Mouse (Mus musculus): Measurements from ENCODE around the gene Wdr46.

The Wdr46 gene

DNA sequence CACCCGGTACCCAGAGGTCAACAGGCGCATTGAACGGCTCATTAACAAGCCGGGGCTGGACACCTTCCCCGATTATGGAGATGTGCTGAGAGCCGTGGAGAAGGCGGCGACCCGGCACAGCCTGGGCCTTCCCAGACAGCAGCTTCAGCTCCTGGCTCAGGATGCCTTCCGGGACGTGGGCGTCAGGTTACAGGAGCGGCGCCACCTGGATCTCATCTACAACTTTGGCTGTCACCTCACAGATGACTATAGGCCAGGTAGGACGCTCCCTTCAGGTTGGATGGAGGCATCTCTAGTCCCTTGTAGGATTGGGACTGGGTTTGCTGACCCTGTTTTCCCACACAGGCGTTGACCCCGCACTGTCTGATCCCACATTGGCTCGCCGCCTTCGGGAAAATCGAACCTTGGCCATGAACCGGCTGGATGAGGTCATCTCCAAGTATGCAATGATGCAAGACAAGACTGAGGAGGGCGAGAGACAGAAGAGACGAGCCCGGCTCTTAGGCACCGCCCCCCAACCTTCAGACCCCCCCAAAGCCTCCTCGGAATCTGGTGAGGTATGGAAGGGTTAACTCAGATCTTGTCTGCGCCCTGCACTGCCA lies 28.5 kb upstream of the Wdr46 start:
- no peak for DNase-seq

DNA sequence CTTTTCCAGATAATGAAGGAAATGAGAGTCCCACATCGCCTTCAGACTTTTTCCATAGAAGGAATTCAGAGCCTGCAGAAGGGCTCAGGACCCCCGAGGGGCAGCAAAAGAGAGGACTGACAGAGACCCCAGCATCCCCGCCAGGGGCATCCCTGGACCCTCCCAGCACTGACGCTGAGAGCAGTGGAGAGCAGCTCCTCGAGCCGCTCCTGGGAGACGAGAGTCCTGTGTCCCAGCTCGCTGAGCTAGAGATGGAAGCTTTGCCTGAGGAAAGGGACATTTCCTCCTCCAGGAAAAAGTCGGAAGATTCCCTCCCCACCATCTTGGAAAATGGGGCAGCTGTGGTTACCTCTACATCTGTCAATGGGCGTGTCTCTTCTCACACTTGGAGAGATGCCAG lies 27.2 kb upstream of the Wdr46 start:
- DNase-seq, result no peak

DNA sequence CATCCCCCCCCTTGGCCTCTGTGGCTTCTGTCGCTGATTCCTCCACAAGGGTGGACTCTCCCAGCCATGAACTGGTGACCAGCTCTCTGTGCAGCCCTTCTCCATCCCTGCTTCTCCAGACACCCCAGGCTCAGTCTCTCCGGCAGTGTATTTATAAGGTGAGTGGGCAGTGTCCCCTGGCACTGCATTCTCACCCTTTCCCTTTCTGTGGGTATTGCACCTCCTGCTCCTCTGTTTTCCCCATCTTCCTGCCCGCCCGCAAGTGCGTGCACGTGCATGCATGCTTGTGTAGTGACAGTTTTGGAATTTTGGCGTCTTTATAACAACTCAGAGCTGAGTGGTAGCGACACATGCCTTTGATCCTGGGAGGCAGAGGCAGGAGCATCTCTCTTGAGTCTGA lies 26.6 kb upstream of the Wdr46 start:
- DNase-seq, result no peak

DNA sequence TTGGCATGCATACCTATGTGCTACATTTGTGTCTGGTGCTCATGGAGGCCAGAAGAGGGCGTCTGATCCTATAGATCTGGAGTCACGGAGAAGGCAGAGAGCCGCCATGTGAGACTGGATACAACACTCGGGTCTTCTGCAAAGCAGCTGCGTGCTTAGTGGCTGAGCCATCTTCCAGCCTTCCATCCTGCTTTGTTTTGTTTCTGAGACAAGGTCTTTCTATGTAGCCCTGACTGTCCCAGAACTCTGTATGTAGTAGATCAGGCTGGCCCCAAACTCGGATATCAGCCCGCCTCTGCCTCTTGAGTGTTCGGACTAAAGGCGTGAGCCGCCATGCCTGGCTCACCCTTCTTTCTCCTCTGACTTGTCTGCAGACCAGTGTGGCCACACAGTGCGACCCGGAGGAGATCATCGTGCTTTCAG lies 25.5 kb upstream of the Wdr46 start:
- no peak for DNase-seq

DNA sequence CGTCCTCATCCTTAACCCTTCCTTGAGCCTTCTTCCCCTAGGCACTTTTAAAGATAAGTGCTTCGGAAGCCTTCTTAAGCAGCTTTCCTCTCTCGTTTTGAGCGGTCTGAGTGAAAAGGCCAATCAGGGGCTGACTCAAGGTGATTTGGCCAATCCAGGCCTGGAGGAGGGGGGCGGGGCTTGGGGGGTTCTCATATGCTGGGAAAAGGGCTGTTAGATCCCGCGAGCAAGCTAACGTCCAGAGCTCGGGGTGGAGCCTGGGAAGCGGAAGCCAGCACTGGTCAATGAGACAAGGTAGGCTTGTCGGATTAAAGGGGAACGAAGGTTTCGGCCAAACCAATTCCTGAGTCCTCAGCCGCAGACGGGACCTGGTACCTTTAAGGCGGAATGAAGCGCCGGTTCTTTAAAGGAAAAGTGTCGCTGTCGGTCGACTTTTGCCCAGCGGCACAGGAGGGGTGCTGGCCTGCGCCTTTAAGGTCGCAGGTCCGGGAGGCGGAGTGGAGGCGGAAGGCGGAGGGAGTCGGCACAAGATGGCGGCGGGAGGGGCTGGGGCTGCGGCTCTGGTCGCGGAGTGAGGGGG lies 24.7 kb upstream of the Wdr46 start, which contains the start of the genes Tapbp and Zbtb22:
Gene Tapbp (plus strand): TSS at position 229 of the 580 bp plus-strand sequence.
Gene Zbtb22 (plus strand): TSS at position 234 of the 580 bp plus-strand sequence.
- peak; percentile 98 for DNase-seq

DNA sequence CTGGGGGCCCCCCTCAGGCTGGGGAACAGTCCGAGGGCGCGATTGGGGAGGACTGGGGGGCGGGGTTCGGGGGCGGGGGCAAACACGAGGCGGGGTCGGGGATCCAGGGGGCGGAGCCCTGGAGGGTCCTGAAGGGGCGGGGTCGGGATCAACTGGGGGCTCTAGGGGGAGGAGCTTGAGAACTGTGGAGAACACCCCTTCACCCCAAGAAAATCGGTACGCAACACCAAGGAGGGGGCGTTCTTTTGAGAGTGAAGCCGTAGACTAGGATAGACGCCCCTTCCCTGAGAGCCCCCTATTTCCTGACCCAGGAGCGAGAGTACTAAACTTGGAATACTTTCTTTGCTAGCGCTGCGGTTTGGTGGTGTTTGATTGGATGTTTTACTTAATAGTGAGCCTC lies 24.2 kb upstream of the Wdr46 start:
- DNase-seq, result peak; percentile 89

DNA sequence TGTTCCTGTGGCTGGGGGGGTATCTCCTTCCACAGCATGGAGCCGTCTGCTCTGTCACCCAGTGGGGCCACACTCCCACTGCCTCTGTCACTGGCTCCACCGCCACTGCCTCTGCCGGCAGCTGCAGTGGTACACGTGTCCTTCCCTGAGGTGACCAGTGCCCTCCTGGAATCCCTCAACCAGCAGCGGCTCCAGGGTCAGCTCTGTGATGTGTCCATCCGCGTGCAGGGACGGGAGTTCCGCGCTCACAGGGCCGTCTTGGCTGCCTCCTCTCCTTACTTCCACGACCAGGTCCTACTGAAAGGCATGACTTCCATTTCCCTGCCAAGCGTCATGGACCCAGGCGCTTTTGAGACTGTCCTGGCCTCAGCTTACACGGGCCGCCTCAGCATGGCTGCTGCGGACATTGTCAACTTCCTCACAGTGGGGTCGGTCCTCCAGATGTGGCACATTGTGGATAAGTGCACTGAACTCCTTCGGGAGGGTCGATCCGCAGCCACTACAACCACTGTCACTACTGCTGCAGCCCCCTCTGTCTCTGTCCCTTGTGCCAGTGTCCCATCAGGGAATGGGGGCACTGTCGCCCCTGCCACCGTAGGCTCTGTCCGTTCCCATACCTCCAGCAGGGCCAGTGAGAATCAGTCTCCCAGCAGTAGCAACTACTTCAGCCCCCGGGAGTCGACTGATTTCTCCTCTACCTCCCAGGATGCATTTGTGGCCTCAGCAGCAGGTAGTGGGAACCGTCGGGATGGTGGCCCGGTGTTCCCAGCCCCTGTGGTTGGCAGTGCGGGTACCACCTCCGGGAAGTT lies 23.4 kb upstream of the Wdr46 start:
- DNase-seq, result no peak

DNA sequence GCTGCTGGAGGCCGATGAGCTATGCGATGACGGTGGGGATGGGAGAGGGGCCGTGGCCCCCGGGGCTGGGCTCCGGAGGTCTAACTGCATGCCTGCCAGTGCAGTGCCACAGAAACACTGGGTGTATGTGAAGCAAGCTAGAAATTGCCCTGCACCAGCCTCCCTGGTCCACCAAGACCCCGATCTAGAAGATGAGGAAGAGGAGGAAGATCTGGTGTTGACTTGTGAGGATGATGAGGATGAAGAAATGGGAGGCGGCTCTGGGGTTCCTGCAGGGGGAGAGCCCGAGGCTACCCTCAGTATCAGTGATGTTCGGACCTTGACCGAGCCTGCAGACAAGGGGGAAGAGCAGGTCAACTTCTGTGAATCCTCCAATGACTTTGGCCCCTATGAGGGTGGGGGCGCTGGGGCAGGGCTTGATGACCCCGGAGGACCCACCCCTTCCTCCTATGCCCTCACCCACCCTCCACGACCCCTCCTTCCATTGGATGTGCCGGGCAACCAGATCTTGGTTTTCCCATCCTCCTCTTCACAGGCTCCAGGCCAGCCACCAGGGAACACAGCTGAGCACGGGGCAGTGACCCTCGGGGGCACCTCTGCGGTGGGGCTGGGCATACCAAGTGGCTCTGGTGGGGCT lies 22.7 kb upstream of the Wdr46 start:
- no peak for DNase-seq

DNA sequence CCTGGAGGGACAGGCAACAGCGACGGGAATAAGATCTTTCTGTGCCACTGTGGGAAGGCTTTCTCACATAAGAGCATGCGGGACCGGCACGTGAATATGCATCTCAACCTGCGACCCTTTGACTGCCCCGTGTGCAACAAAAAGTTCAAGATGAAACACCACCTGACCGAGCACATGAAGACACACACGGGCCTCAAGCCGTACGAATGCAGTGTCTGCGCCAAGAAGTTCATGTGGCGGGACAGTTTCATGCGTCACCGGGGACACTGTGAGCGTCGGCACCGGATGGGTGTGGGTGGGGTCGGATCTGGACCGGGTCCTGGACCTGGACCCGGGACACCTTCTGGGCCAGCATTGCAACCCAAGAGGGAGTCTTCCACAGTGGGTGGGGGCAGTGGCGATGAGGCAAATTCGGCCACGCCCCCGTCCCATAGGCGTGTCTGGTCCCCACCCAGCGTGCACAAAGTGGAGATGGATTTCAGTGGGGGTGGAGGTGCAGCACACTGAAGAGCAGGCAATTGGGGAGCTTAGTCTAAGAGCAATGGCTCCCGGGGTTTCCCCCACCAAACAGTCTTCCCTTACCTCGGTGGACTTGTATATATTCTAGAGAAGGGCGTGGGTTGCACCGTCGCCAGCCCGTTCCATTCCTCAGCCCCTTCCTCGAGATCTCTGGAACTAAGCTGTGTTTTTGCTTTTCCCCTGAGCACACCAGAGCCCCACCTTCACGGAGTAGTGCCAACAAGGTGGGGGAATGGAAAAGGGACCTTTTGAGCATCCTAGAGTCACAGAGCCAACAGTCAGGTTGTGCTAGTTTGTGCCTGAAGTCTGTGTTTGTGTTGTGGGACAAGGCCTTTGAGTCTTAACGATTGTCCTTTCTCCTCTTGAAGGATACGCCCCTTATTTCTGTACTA lies 21.9 kb upstream of the Wdr46 start:
- DNase-seq, result no peak

DNA sequence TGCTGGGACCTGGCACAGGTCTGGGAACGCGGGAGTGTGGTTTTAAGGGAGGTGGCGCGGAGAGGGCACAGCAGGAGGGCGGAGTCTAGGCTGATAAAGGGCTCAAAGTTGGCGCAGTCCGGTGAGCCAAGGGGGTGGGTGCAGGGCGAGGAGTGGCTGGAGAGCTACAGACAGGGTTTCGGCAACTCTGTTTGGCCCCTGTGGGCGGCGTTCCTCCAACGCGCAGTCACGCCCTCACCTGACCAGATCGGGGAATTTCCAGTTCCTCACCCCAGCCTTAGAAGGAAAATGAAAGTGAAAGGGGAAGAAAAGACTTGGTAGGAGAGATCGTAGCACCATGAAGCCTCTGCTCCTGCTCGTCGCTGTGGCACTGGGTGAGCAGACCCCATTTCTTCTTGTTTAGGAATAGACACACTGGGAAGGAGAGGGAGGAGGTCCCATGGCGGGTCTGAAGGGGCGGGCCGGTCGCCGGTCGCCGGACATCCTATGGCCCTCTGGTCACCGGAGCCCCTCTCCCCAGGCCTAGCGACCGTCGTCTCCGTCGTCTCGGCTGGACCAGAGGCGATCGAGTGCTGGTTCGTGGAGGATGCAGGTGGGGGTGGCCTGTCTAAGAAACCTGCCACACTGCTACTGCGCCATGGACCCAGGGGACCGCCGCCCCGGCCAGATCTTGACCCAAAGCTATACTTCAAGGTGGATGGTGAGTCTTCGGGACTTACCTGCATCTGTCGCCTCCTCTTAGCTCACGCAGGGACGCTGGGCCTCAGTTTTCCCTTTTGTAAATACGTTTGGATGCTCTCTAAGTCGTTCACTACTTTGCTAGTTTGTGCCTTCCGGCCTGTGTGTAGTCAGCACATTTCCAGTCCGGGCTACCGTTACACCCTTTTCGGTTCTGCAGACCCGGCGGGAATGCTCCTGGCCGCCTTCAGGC lies 20.8 kb upstream of the Wdr46 start:
- DNase-seq, result peak; percentile 67

DNA sequence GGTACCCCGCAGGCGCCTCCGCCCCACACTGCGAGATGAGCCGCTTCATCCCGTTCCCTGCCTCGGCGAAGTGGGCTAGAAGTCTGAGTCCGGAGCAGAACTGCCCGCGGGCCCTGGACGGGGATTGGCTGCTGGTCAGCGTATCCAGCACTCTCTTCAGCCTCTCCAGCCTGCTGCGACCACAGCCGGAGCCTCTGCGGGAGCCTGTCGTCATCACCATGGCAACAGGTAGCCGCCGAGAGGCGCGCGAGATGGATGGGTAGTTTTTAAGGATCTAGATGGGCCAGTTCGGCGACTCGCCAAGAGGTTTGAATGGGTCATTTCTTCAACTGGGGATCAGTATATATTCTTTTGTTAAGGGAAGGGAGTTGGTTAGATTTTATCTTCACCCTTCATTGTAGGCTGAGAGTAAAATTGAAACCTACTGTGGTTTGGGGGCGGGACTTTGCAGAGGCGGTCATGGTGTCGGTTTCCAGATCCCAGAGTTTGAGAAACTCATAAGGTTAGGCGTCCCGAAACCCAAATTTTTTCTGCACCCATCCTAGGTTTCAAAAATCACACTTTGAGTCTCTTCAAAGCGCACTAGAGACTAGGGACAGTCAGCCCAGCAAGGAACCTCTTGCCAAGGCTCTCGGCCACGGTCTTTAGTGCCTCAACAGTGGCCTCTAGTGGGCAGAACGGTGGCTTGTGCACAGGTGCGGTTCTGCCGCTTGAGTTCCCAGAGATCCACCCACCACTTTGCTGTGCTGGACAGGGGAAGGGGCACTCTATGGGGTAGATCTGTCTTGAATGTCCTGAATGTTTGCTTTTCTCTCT lies 20.0 kb upstream of the Wdr46 start:
- DNase-seq, result peak; percentile 90

DNA sequence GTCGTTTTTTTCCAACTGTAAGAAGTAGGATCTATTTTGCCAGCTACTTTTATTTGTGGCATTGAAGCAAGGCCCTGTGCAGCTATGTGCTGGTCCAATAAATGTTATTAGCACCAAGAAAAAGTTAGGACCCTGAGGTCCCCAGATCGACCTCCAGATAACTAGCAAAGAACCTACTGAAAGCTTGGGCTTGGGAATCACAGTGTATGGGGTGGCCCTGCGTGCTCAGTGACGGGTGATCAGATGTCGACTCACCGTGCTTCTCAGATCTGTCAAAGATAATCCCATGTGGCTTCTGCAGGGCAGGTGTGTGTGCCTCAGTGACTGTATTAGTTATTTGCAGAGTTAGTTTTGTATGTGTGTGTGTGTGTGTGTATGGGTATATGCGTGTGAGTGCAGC lies 19.1 kb upstream of the Wdr46 start:
- DNase-seq, result no peak

DNA sequence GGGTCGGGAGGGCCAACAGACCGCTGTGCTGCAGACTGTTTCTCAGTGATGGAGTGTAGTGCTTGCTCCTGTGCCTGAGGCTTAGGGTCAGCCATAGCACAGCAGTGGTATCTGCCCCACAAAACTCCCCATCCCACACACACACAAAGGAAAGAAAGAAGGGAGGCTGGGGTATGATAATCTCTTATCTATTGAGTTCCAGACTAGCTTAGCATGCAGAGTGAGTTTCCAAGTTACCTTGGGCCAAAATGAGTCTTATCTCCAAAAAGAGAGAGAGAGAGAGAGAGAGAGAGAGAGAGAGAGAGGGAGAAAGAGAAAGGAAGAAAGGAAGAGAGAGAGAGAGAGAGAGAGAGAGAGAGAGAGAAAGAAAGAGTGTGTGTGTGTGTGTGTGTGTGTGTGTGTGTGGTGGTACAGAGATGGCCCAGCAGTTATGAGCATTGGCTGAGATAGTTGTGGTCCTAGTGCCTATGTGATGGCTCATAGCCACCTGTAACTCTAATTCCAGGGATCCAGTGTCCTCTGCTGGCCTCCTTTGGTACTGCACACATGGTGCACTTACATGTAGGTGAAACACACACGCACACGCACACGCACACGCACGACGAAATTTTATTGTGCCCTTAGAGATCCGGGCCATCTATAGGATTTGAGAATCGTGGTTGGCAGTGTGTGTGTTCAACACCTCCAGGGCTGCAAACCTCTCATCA lies 15.7 kb upstream of the Wdr46 start:
- DNase-seq, result peak; percentile 19

DNA sequence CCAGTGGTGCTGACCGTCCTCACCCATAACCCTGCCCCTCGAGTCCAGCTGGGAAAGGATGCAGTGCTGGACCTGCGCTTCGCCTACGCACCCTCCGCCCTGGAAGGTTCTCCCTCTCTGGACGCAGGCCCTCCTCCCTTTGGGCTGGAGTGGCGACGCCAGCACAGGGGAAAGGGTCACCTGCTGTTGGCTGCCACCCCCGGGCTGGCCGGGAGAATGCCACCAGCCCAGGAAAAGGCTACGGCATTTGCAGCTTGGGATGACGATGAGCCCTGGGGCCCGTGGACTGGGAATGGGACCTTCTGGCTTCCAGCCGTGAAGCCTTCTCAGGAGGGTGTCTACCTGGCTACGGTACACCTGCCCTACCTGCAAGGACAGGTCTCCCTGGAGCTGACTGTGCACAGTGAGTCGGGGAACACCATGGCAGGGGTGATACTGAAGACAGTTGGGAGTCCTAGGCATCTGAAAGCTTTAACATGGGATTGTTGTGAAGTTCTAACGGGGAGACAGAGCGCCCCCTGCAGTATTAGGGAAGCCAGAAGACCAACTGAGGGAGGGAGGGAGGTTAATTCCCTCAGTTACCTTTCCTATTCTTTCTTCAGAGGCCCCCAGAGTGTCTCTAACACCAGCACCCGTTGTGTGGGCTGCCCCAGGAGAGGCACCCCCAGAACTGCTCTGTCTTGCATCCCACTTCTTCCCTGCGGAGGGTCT lies 14.9 kb upstream of the Wdr46 start:
- no peak for DNase-seq

DNA sequence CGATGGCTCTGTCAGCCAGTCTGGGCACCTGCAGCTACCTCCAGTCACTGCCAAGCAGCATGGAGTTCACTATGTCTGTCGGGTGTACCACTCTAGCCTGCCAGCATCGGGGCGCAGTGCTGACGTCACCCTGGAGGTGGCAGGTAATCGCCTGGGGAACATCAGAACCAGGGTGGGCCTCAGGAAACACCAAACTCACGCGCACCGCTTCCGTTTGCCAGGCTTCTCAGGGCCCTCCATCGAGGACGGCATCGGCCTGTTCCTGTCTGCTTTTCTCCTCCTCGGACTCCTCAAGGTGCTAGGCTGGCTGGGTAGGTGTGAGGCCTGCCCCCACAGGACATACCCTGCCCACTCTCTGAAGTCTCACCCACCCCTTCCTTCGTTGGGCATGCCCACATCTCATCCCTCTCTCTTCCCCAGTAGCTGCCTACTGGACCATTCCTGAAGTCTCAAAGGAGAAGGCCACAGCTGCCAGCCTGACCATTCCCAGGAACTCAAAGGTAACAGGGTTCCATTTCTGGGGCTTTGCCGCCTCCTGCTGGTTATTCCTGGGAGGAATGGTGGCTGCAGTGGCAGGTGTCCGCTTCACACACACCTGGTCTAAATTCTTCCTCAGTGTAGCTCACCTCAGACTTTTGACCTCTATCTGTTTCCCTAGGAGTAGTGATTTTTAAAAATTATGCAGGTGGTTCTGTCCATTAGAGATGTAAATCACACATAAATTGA lies 14.1 kb upstream of the Wdr46 start:
- no peak for DNase-seq

DNA sequence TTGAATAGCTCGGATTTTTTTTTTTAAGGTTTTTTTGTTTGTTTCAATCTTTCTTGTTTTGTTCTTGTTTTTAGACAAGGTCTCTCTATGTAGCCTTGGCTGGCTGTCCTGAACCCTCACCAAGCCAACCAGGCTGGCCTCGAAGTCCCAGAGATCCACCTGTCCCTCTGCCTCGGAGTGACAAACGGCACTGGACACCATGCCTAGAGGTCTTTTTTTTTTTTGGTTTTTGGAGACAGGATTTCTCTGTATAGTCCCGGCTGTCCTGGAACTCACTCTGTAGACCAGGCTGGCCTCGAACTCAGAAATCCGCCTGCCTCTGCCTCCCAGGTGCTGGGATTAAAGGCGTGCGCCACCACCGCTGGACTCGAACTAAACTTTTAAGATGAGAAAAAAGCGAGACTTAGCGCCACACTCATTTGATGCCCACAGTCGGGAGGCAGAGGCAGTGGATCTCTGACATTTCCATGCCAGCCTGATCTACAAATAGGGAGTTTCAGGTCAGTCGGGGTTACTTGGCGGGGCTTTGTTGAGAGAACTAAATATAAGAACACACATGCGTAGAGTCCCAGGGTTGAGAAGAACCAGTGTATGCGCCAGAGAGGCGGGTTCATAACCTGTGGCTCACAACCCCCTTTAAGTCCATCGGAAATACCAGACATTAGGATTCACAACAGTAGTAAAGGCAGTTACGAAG lies 12.1 kb upstream of the Wdr46 start:
- DNase-seq, result no peak

DNA sequence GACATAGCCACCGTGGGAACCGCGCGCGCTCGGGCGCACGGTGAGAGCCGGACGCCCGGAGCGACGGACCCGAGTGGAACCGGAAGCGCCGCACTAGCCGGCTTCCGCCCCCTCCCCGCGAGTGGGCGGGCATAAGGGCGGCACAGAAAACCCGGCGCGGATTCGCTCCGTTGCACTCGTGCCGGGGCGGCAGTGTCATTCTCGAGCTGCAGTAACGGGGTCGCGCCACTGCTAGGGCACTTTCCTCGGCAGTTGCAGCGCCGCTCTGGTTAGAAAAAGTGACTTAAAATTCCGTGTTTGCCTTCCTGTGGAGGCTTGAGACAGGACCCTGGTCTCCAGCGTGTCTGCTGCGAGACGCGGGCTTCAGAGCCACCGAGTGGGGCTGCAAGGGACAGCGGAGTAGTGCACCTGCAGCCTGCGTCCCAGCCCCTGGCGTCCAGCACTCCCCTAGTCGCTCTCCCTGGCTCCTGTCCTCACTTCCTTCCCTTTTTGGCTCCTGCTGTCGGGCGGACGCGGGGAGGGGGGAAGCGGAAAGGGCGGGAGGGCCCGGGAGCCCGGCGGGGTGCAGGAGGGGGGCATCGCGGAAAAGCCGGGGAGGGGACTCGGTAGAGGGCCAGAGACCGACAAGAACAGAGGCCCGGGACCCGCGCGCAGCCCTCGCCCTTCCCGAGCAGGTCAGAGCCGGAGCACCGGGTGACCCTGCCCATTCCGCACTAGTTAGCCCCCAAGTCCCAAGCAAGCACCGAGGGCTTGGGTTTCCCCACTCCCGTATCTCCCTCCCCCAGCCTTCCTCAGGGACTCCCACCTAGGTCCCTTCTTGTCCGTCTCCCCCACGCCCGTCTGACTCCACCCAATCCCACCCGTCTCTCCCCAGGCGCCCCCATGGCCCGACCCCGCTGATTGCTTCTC lies 10.8 kb upstream of the Wdr46 start, which contains the start of gene Rgl2:
Gene Rgl2 (plus strand): TSS at position 173 of the 909 bp plus-strand sequence.
- peak; percentile 98 for DNase-seq
